Mouse (Mus musculus) erythroblast, embryonic 14.5 days (primary cell): ENCODE measurements around the gene Notch1.

Experiments
- GATA1 ChIP-seq: IDR thresholded peaks from 2 replicates; pipeline ENCODE4 v1.6.1; 2012; ENCODE audit warnings: low read length, inconsistent platforms, mixed read lengths
- TAL1 ChIP-seq: IDR thresholded peaks from 3 replicates; pipeline ENCODE4 v1.6.1; 2012; ENCODE audit warnings: low read length, inconsistent platforms, mixed read lengths

DNA sequence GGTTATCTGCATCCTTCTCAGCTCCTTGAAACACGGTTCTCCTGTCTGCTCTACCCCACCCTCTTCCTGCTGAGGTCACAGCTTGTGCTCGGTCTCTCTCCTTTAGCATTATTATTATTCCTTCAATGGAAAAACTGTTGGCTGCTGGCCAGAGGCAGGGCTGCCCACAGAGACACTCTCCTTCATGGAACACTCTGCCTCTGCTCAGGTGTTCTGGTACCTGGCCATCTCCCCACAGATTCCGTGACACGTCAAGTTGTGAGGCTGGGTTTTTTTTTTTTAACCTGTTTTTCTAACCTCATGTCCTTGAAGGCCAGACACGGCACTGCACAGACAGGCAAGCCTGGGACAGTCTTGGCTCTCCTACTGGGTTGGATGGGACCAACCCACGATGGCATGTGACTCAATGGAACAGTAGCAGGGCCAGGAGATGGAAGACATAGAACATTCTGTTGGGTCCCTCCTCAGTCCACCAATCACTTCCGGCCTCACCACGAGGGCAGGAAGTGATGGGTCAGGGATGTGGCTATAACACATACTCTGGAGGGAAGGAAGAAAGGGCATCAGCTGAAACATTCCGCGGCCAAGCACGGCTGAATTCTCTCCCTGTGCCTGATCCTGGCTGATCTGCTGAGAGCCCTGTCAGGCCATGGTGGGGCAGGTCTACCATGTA lies 18.5 kb downstream of the Notch1 start:
- TF ChIP-seq TAL1: no peak
- no peak for TF ChIP-seq GATA1
